19 mouse cellular contexts compared by ENCODE assay signal in genomic region chr7:96716911-96717310, GRCm38 (mm10).
A peak's percentile ranks its signal among the peaks of the same experiment; 100 is the strongest.
DNase-seq lines count a peak whose midpoint lies in the region.
"Had no signal": no experiment of that assay in that cellular context is flagged by ENCODE, and none has a peak within 500 bp of the region (broad histone marks: within the 10 kb centered on the region; RNA-seq: fewer than 3 reads in every experiment).

No protein-coding gene starts in this region.

- peak; percentile 69 for DNase-seq in adrenal gland, adult 2 months
- no peak for DNase-seq in adrenal gland, postnatal 4 days (ENCODE audit: low spot score in 2 of 2)
- DNase-seq in adrenal gland, postnatal 36 days, result peak; percentile 20 to 50
- DNase-seq in adrenal gland, adult 18-20 months (ENCODE audit: low spot score in 2 of 2), result no peak
- peak; percentile 37 for DNase-seq in NIH3T3 (ENCODE audit: low read depth)
- no peak for DNase-seq in layer of hippocampus, adult 9-10 months (ENCODE audit: low spot score)
- DNase-seq: adrenal gland, adult 8-10 months; adrenal gland, postnatal 10 days; adrenal gland, postnatal 14 days; adrenal gland, postnatal 25 days; B cell, adult 2 months; cerebellum, adult 11 months; cerebellum, adult 11-12 months; cerebellum, adult 18-20 months; cerebellum, adult 2 months; cerebellum, adult 8-10 months; cerebellum, adult 9-10 months; cerebellum, adult 9-11 months; cerebellum, postnatal 10 days had no signal

Comparison
In these comparisons a context has a peak if more than half of its experiments do, and no peak if none do; other contexts are left out.
1. DNase-seq: peak in adrenal gland, adult 2 months (single experiment), adrenal gland, postnatal 36 days (2 of 2) and NIH3T3 (single experiment); none in adrenal gland, postnatal 4 days (0 of 2), adrenal gland, adult 18-20 months (0 of 2) and layer of hippocampus, adult 9-10 months (single experiment).